Mouse (Mus musculus): ENCODE results near the gene Colq.
"Not testable (repeated sequence)": the region's sequence is repeated elsewhere in the genome, so short reads cannot be mapped to it uniquely, and the experiment has no call there.

The Colq gene

GRCm38 (mm10) chr14:31591243-31591642, at the start of gene Colq:
Colq (minus strand) TSS chr14:31591343.
- DNase-seq = no peak

DNA sequence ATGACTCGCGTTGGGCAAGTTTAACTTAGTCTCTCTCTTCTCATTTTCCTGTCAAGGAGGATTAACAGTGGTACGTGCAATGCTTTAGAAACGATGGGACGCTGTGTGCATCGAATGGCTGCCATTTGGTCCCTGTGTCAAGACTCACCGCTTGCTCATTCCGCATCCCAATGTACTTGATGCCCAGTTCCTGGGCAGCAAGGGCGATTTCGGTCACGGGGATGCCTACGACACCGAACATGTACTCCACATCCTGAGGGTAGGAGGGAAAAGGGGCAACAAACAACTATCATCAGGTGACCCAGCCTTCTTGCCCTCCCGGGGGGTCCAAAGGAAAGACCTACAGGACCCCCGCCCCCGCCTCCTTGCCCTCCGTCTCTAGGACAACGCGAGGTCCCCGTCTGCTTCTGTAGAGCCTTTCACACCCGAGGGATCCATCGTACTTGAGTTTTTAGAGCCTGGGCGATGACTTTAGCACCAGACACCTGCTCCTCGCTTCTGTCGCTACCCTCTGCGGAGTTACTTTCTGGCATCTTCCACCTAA, 49.3 kb upstream of the Colq start, which contains the start of gene Gm49387:
TSS of gene Gm49387 (minus strand) at position 533 of the 544 bp plus-strand sequence.
- DNase-seq = peak; percentile 24

DNA sequence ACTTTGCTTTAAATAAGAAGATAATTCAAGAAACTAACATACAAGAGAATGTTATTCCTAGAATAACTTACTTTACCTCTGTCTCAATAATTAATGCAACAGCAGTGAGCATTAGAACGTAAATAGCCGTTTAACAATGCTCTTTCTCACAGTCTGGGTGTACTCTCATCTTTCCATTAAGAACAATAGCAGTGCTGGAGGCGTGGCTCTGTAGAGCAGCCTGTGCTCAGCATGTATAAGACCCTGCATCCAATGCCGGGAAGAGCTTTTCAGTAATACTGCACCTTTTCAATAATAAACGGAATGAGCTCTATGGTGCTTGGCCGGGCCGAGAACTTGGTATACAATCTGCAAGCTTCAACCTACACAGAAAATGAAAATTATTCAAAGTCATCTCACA, 39.5 kb upstream of the Colq start:
- no peak for DNase-seq

GRCm38 (mm10) chr14:31622748-31623147, 31.6 kb upstream of the Colq start:
- no peak for DNase-seq

- DNase-seq = no peak
These were observed 29.6 kb upstream of the Colq start for GRCm38 (mm10) chr14:31620591-31621223.

DNA sequence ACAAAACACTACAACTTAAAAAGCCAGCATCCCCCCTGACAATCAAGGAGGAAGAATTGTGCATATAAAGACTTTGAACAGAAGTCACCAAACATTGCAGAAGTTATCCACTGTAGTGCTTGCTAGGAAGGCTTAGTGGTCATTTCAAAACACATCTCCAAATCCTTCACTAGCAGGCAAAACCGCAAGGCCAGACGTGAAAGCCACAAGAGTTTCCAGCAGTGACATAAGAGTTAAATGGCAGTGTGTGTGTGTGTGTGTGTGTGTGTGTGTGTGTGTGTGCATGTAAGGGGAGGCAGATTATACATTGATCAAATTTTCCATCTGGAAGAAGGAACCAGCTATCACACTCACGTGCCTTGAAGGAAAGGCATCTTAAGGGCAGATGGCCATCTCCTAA, 26.9 kb upstream of the Colq start:
- no peak for DNase-seq

- DNase-seq = no peak
These were observed 26.1 kb upstream of the Colq start for GRCm38 (mm10) chr14:31617204-31617603.

GRCm38 (mm10) chr14:31613671-31614070, 22.5 kb upstream of the Colq start:
- no peak for DNase-seq

GRCm38 (mm10) chr14:31611986-31612385, 20.8 kb upstream of the Colq start:
- no peak for DNase-seq

DNA sequence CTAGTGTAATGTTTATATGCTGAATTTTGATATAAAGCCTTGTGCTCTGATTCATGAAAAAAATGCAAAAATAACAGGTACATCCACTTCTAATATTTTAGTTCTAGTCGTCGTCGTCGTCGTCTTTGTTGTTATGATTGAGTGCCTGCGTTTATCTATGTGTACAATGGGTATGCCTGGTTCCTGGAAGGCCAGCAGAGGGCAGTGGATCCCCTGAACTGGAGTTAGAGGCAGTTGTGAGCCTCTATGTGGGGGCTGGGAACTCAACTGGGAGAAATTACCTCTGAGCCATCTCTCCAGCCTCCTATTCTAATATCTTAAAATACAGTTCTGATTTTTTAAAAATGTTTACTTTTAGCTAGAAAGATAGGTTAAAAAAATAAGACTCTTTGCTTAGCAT, 14.4 kb upstream of the Colq start:
- DNase-seq = no peak

DNA sequence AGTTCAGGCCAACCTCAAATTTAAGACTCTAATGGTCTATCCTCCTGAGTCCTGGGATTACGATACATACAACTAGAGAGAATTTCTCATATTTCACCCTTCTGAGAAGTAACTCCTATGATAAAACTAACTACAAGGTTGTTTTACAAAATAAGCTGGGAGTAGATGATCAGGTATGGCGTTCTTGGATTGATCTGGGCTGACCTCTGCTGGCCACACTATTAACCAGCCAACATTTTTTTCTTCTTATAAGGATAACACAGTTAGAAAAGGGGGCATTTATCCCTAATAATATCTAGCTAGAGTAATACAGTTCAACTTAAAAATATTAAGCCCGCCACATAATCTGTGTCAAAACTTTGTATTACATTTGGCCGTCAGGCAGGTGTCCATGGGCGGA, 13.8 kb upstream of the Colq start:
- DNase-seq = peak; percentile 5

DNA sequence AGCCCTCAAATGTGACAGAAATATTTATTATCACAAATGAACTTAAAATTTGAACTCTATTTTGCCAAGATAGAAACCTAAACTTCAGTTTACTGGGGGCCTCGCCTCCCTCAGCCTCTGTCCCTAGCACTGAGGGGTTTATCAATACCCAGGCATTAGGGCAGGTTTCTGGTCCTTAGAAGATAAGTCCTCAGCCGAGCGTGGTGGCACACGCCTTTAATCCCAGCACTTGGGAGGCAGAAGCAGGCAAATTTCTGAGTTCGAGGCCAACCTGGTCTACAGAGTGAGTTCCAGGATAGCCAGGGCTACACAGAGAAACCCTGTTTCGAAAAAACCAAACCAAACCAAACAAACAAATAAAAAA, 11.5 kb upstream of the Colq start:
- not testable (repeated sequence) for DNase-seq

DNA sequence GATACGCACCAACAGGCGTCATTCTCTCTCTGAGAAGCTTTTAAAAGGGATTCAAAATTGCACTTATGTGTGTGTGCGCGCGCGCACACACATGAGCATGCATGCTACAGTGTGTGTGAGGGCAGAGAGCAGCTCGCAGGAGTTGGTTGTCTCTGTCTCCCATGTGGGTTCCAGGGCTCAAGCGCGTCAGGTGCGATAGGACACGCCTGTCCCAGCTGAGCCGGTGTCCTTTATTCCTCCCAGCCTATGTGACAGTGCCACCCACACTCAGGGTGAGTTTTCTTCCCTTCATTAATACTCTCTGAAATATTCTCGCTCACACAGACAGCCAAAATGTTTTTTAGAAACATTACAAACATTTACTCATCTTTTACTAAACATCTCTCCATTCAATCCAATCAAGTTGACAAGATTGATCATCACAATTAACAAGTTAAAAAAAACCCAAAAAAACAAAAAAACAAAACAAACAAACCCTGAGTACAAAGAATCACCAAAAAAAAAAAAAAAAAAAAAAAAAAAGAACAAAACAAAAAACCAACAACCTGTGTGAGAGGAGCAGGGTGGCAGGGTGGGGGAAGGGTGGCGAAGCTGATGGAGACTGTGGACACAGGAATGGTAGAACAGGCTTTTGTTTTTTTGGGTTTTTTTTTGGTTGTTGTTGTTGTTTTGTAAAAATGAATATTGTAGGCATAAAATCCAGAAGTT, 10.9 kb upstream of the Colq start:
- no peak for DNase-seq

DNA sequence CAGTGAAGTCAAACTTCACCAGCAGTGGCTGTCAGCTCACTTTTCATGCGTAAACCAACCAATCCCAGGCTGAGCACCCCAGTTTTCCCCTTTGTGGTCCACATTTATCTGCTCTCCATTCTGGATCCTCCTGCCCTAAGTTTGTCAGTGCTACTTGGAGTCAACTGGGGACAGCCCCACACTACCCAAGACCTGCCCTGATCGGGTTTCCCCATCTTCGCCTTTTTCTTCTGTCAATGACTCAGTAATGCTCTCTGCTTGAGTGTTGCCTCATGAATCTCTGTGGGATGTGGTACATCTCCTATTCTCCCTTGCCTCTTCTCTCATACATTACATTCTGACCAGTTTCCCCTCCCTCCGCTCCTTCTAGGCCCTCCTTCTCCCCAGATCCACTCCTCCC, 6.3 kb upstream of the Colq start:
- no peak for DNase-seq

GRCm38 (mm10) chr14:31596408-31596807, 5.3 kb upstream of the Colq start:
- DNase-seq = no peak

GRCm38 (mm10) chr14:31594693-31595092, 3.5 kb upstream of the Colq start:
- no peak for DNase-seq

DNA sequence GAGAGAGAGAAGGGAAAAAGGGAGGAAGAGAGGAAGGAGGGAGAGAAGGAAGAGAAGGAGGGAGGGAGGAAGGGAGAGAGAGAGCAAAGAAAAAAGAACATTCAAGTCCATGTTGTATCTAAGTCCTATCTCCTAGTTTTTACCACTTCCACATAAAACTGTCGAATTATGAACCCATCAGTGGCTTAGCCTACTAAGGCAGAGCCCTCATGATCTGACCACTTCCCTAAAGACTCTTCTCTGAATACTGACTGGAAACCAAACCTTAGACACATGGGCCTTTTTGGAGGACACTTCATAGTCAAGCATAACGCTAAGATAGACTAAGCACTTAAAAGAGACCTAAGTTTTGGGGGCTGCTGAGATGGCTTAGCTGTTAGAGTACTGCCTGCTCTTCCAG, 1.9 kb upstream of the Colq start:
- no peak for DNase-seq

GRCm38 (mm10) chr14:31586451-31586850, 4.7 kb downstream of the Colq start:
- no peak for DNase-seq

- no peak for DNase-seq
These were observed 8.1 kb downstream of the Colq start for GRCm38 (mm10) chr14:31583082-31583481.

DNA sequence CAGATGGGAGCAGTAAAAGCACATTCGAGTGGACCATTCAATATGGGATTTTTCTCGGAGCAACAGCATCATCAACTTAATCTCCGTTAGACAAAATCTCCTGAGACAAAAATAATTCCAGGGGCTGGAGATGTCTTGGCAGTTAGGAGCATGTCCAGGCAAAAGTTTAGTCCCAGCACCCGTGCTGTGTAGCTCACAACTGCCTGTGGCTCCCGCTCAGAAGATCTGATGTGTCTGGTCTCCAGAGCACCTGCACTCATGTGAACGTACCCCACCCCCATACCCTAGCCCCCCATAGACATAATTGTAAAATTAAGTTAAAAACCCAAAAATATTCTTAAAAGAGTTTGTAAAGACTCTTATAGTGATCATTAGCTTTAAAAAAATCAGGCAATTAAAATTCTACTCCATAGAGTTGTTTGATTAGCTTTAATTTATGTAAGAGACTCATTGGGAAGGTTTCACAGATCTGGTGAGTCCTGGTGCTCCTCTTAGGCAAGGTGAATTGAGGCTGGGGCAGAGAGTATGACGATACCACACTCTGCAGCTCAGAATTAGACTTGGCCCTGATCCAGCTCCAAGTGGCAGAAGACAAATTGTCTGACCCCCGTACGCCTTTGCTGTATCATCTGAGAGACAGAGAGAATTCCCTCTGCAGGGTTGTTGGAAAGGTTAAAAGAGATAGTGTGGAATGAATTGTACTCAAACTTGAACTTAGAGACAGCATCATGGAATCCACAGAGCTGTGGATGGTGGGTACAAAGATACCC, 13.0 kb downstream of the Colq start:
- DNase-seq = no peak

DNA sequence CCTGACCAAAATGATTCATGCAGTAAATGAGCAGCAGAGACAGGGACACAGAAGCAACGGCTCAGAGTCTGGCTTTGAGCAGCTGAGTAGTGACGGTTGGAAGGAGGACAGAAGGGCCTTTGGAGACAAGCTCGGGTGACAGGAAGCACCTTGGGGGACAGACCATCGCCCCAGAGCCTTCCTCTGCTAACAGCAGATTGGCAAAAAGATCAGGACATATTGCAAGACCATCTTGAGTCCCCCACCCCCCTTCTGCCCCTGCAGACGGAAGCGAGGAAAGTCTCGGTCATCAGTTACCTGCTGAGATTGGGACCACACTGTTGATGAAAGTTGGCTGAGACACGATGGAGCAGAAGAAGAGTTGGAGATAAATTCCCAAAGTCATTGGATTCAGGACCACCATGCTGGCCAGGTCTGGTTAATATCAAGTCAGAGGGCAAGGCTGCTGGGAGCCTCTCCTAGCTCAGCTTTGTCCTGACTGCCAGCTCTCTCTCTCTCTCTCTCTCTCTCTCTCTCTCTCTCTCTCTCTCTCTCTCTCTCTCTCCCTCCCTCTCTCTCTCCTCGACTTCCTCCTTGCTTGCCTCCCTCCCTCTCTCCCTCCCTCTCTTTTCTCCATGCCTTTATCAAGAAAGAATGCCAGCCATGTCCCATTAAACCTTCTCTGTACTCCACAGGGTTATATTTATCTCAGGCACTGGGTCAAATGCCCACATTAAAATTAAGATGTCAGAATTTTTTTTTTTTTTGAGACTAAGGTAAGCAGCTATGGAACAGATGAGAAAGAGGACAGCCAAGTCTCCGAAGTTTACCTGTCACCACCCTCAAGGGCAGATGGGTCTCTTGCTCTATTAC, 14.1 kb downstream of the Colq start:
- no peak for DNase-seq

DNA sequence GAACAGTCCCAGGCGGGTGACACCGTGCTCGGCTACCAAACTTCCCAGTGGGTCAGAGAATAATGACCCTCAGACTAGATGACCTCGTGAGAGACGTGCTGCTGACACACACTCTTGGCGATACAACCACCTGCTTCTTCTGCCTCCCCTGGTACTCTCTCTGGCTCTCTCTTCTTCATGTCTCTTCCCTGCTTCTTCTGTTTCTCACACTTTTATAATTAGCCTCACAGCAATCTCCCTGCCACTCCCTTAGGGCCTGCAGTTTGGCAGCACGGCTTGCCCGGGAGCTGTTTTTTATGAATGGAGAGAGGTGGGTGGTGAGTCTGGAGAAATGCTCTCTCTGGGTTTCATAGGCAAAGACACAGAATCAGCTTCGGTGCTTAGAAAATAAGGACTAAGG, 15.3 kb downstream of the Colq start:
- no peak for DNase-seq
